Mouse (Mus musculus) liver, embryonic 13.5 days (tissue): ENCODE measurements around the gene Arhgap35. TPM values are rescaled to one million over a fixed set of nuclear protein-coding genes. Genes with fewer than 3 reads are reported as not detected.

ENCODE experiments used
- ATAC-seq: fragments of 200-750 bp; cut with Nextera tagmentation; 2 replicates; pipeline ENCODE4 v1.8.0; 2017; ENCODE audit warnings: low read depth, mild to moderate bottlenecking, moderate number of reproducible peaks, moderate library complexity
- DNase-seq: peaks from one replicate; pipeline ENCODE4 v3.0.0; 2022
- H3K27ac ChIP-seq: fragments of 300-500 bp; sonication (generic); 2 replicates; pipeline ENCODE4 v1.5.1; 2015; ENCODE audit warnings: moderate library complexity, mild to moderate bottlenecking, inconsistent platforms
- H3K27me3 ChIP-seq: fragments of 300-500 bp; sonication (generic); 2 replicates; pipeline ENCODE4 v1.6.1; 2015; ENCODE audit warnings: mild to moderate bottlenecking, inconsistent platforms
- H3K36me3 ChIP-seq: fragments of 300-500 bp; sonication (generic); 2 replicates; pipeline ENCODE4 v1.6.1; 2015; ENCODE audit warnings: mild to moderate bottlenecking, inconsistent platforms
- H3K4me1 ChIP-seq: fragments of 300-500 bp; sonication (generic); replicated peaks from 2 replicates; pipeline ENCODE4 v1.6.1; 2015; ENCODE audit warnings: inconsistent platforms
- H3K4me2 ChIP-seq: fragments of 300-500 bp; sonication (generic); 2 replicates; pipeline ENCODE4 v1.6.1; 2015; ENCODE audit warnings: inconsistent platforms, mild to moderate bottlenecking, moderate library complexity
- H3K4me3 ChIP-seq: fragments of 300-500 bp; sonication (generic); replicated peaks from 2 replicates; pipeline ENCODE4 v1.5.1; 2015; ENCODE audit warnings: mild to moderate bottlenecking, inconsistent platforms
- H3K9ac ChIP-seq: fragments of 300-500 bp; sonication (generic); 2 replicates; pipeline ENCODE4 v1.6.1; 2015; ENCODE audit warnings: mild to moderate bottlenecking, inconsistent platforms
- H3K9me3 ChIP-seq: fragments of 300-500 bp; sonication (generic); replicated peaks from 2 replicates; pipeline ENCODE4 v1.6.1; 2016; ENCODE audit warnings: inconsistent platforms
- WGBS: fragments of 180-500 bp; shearing (Covaris S2); methylation state at CpG from one replicate; pipeline ENCODE4 v1.1.7; 2015; ENCODE audit not compliant: insufficient replicate concordance; 5-methylcytosine and 5-hydroxymethylcytosine counted together
- polyA plus RNA-seq: library from polyadenylated mRNA; unstranded; fragments of >200 nt; fragmentation: Nextera tagmentation; extraction: Ambion mirVana; gene quantifications from 2 replicates; pipeline ENCODE4 v1.2.1, GENCODE M21; 2015

Arhgap35 gene
- polyA plus RNA-seq, 1 experiment from 2014 or later = 1.7 TPM

- ATAC-seq = peak; percentile 18; the same call in 1 of the 2 replicates
- DNase-seq = peak; percentile 55
Observed at GRCm38 (mm10) chr7:16465160-16465559, 149.6 kb downstream of the Arhgap35 start.

GRCm38 (mm10) chr7:16463214-16463613 is 151.6 kb downstream of the Arhgap35 start:
- WGBS = 2% methylated on average over 14 of the region's 14 CpGs
- Histone ChIP-seq H3K4me2 (no peak overlapping the region), H3K4me1 (no peaks in the 10 kb centered on the region; the same call in 1 of the 2 replicates), H3K4me3 (no peak overlapping the region), H3K9ac (no peak overlapping the region), H3K27ac (no peak overlapping the region), H3K27me3 (peaks cover 41% of the 10 kb centered on the region), H3K9me3 (no peaks in the 10 kb centered on the region), H3K36me3 (no peaks in the 10 kb centered on the region)
- peak; percentile 65 for DNase-seq
- no peak for ATAC-seq

More at GRCm38 (mm10) chr7:16465160-16465559, 149.6 kb downstream of the Arhgap35 start:
- Histone ChIP-seq H3K4me1 (no peaks in the 10 kb centered on the region; the same call in 1 of the 2 replicates), H3K27ac (no peak overlapping the region), H3K4me3 (no peak overlapping the region), H3K4me2 (no peak overlapping the region), H3K27me3 (peaks cover 57% of the 10 kb centered on the region), H3K9ac (no peak overlapping the region), H3K9me3 (no peaks in the 10 kb centered on the region), H3K36me3 (no peaks in the 10 kb centered on the region)
- WGBS = 4% methylated on average over 8 of the region's 8 CpGs

- no peak overlapping the region for H3K9ac ChIP-seq
- H3K27ac ChIP-seq = no peak overlapping the region
- no peak for ATAC-seq
- H3K9me3 ChIP-seq = no peaks in the 10 kb centered on the region
- no peaks in the 10 kb centered on the region for H3K4me1 ChIP-seq
- no peak for DNase-seq
- no peak overlapping the region for H3K4me3 ChIP-seq
- 61% methylated on average over 6 of the region's 6 CpGs for WGBS
- peaks cover 35% of the 10 kb centered on the region for H3K27me3 ChIP-seq
- H3K4me2 ChIP-seq = no peak overlapping the region
- H3K36me3 ChIP-seq = no peaks in the 10 kb centered on the region
Observed at GRCm38 (mm10) chr7:16461705-16462104, 153.1 kb downstream of the Arhgap35 start.

- no peak for DNase-seq
- Histone ChIP-seq H3K27ac (no peak overlapping the region), H3K27me3 (peaks cover 35% of the 10 kb centered on the region), H3K4me1 (no peaks in the 10 kb centered on the region), H3K9me3 (no peaks in the 10 kb centered on the region), H3K4me2 (no peak overlapping the region), H3K9ac (no peak overlapping the region), H3K4me3 (no peak overlapping the region), H3K36me3 (0 out of 2 replicates have a peak, but pooled peaks cover 3% of the 10 kb centered on the region)
- no peak for ATAC-seq
- WGBS = 43% methylated on average over 6 of the region's 6 CpGs
Observed at GRCm38 (mm10) chr7:16461151-16461550, 153.6 kb downstream of the Arhgap35 start.

- no peak overlapping the region for H3K4me2 ChIP-seq
- 53% methylated on average over 13 of the region's 13 CpGs for WGBS
- no peak for ATAC-seq
- no peaks in the 10 kb centered on the region for H3K9me3 ChIP-seq
- H3K36me3 ChIP-seq = 0 out of 2 replicates have a peak, but pooled peaks cover 6% of the 10 kb centered on the region
- no peak for DNase-seq
- H3K9ac ChIP-seq = no peak overlapping the region
- H3K4me1 ChIP-seq = no peaks in the 10 kb centered on the region
- no peak overlapping the region for H3K27ac ChIP-seq
- no peak overlapping the region for H3K4me3 ChIP-seq
- peaks cover 35% of the 10 kb centered on the region for H3K27me3 ChIP-seq
Observed at GRCm38 (mm10) chr7:16460566-16460965, 154.2 kb downstream of the Arhgap35 start.

- H3K4me1 ChIP-seq = peaks cover 26% of the 10 kb centered on the region
- no peak overlapping the region for H3K4me3 ChIP-seq
- peaks cover 12% of the 10 kb centered on the region; the same call in 1 of the 2 replicates for H3K36me3 ChIP-seq
- H3K9me3 ChIP-seq = no peaks in the 10 kb centered on the region
- DNase-seq = no peak
- no peak overlapping the region for H3K9ac ChIP-seq
- H3K4me2 ChIP-seq = no peak overlapping the region
- no peak overlapping the region for H3K27ac ChIP-seq
- WGBS = 67% methylated on average over 5 of the region's 5 CpGs
- H3K27me3 ChIP-seq = peaks cover 15% of the 10 kb centered on the region
- no peak for ATAC-seq
Observed at GRCm38 (mm10) chr7:16456289-16456688, 158.5 kb downstream of the Arhgap35 start.

GRCm38 (mm10) chr7:16455016-16455415 is 159.8 kb downstream of the Arhgap35 start:
- no peak for DNase-seq

GRCm38 (mm10) chr7:16453118-16453711 is 161.6 kb downstream of the Arhgap35 start:
- DNase-seq (peak; percentile 41), ATAC-seq (peak; percentile 30)
- WGBS = 1% methylated on average over 23 of the region's 23 CpGs
- peak overlapping the region; percentile 98 for H3K4me2 ChIP-seq
- peak overlapping the region; percentile 66 for H3K27ac ChIP-seq
- H3K9me3 ChIP-seq = no peaks in the 10 kb centered on the region
- H3K27me3 ChIP-seq = no peaks in the 10 kb centered on the region
- peak overlapping the region; percentile 84 for H3K4me3 ChIP-seq
- H3K4me1 ChIP-seq = peaks cover 26% of the 10 kb centered on the region
- H3K36me3 ChIP-seq = peaks cover 12% of the 10 kb centered on the region; the same call in 1 of the 2 replicates
- peak overlapping the region; percentile 83 for H3K9ac ChIP-seq

More at GRCm38 (mm10) chr7:16455016-16455415, 159.8 kb downstream of the Arhgap35 start:
- 85% methylated on average over 14 of the region's 14 CpGs for WGBS
- H3K9me3 ChIP-seq = no peaks in the 10 kb centered on the region
- H3K36me3 ChIP-seq = peaks cover 12% of the 10 kb centered on the region; the same call in 1 of the 2 replicates
- H3K4me3 ChIP-seq = no peak overlapping the region
- no peak overlapping the region for H3K4me2 ChIP-seq
- no peak for ATAC-seq
- 0 out of 2 replicates have a peak, but pooled peaks cover 2% of the 10 kb centered on the region for H3K27me3 ChIP-seq
- H3K4me1 ChIP-seq = peaks cover 26% of the 10 kb centered on the region
- H3K9ac ChIP-seq = no peak overlapping the region
- H3K27ac ChIP-seq = no peak overlapping the region

GRCm38 (mm10) chr7:16452587-16453073 is 162.2 kb downstream of the Arhgap35 start, which contains the start of gene Tmem160:
TSS of gene Tmem160 (plus strand) at chr7:16452779.
- no peaks in the 10 kb centered on the region for H3K27me3 ChIP-seq
- peak; percentile 99 for ATAC-seq
- peak within 1 kb of the TSS; percentile 84 for H3K4me3 ChIP-seq
- H3K9ac ChIP-seq = peak within 1 kb of the TSS; percentile 83
- peaks cover 26% of the 10 kb centered on the region for H3K4me1 ChIP-seq
- peak within 1 kb of the TSS; percentile 98 for H3K4me2 ChIP-seq
- under 1% methylated on average over 30 of the region's 30 CpGs for WGBS
- peaks cover 12% of the 10 kb centered on the region; the same call in 1 of the 2 replicates for H3K36me3 ChIP-seq
- H3K27ac ChIP-seq = peak within 1 kb of the TSS; percentile 66
- no peaks in the 10 kb centered on the region for H3K9me3 ChIP-seq
- peak; percentile 84 for DNase-seq

GRCm38 (mm10) chr7:16451656-16452055 is 163.1 kb downstream of the Arhgap35 start:
- DNase-seq = no peak
- peak overlapping the region; percentile 98; the same call in 1 of the 2 replicates for H3K4me2 ChIP-seq

More at GRCm38 (mm10) chr7:16451656-16452055, 163.1 kb downstream of the Arhgap35 start:
- Histone ChIP-seq H3K4me1 (peaks cover 26% of the 10 kb centered on the region), H3K9me3 (no peaks in the 10 kb centered on the region), H3K27me3 (no peaks in the 10 kb centered on the region), H3K9ac (no peak overlapping the region), H3K36me3 (peaks cover 12% of the 10 kb centered on the region; the same call in 1 of the 2 replicates), H3K27ac (peak overlapping the region; percentile 27; the same call in 1 of the 2 replicates), H3K4me3 (no peak overlapping the region)
- 69% methylated on average over 6 of the region's 6 CpGs for WGBS
- ATAC-seq = no peak
